Mouse (Mus musculus): ENCODE measurements around the gene Ddit4. TPM values are rescaled to one million over a fixed set of nuclear protein-coding genes. Genes with fewer than 3 reads are reported as not detected.

Gene Ddit4
- polyA plus RNA-seq, 1 experiment: 0.06 TPM

GRCm38 (mm10) chr10:59974191-59974664 is 22.6 kb upstream of the Ddit4 start:
- H3K36me3 ChIP-seq (ENCODE audit: control insufficient read depth): no peaks in the 10 kb centered on the region
- no peaks in the 10 kb centered on the region for H3K9me3 ChIP-seq (ENCODE audit: control insufficient read depth, low read length)
- H3K4me1 ChIP-seq (ENCODE audit: control insufficient read depth): peaks cover 18% of the 10 kb centered on the region
- H3K4me3 ChIP-seq (replicated peaks): no peak overlapping the region
- H3K27me3 ChIP-seq (ENCODE audit: control insufficient read depth): peaks cover 25% of the 10 kb centered on the region
- TF ChIP-seq GATA1 (IDR thresholded peaks at IDR 0.05; ENCODE audit: low read length): no peak
- no peak for TF ChIP-seq TAL1 (IDR thresholded peaks at IDR 0.05; ENCODE audit: low read length)

GRCm38 (mm10) chr10:59973400-59973799 is 21.8 kb upstream of the Ddit4 start:
- peaks cover 18% of the 10 kb centered on the region for H3K4me1 ChIP-seq (ENCODE audit: control insufficient read depth)
- H3K9me3 ChIP-seq (ENCODE audit: control insufficient read depth, low read length): no peaks in the 10 kb centered on the region
- H3K4me3 ChIP-seq (replicated peaks): no peak overlapping the region
- H3K36me3 ChIP-seq (ENCODE audit: control insufficient read depth): no peaks in the 10 kb centered on the region
- no peak for TF ChIP-seq GATA1 (IDR thresholded peaks at IDR 0.05; ENCODE audit: low read length)
- no peak for TF ChIP-seq TAL1 (IDR thresholded peaks at IDR 0.05; ENCODE audit: low read length)
- H3K27me3 ChIP-seq (ENCODE audit: control insufficient read depth): peaks cover 29% of the 10 kb centered on the region

- Histone ChIP-seq H3K27me3 (ENCODE audit: control insufficient read depth) (peaks cover 33% of the 10 kb centered on the region), H3K9me3 (ENCODE audit: control insufficient read depth, low read length) (no peaks in the 10 kb centered on the region), H3K4me1 (ENCODE audit: control insufficient read depth) (peaks cover 18% of the 10 kb centered on the region), H3K36me3 (ENCODE audit: control insufficient read depth) (no peaks in the 10 kb centered on the region), H3K4me3 (replicated peaks) (no peak overlapping the region)
- TF ChIP-seq GATA1 (IDR thresholded peaks at IDR 0.05; ENCODE audit: low read length) (no peak), TAL1 (IDR thresholded peaks at IDR 0.05; ENCODE audit: low read length) (no peak)
Observed at GRCm38 (mm10) chr10:59972999-59973398, 21.4 kb upstream of the Ddit4 start.

GRCm38 (mm10) chr10:59972534-59972933 is 20.9 kb upstream of the Ddit4 start:
- H3K36me3 ChIP-seq (ENCODE audit: control insufficient read depth): no peaks in the 10 kb centered on the region
- no peaks in the 10 kb centered on the region for H3K9me3 ChIP-seq (ENCODE audit: control insufficient read depth, low read length)
- peaks cover 18% of the 10 kb centered on the region for H3K4me1 ChIP-seq (ENCODE audit: control insufficient read depth)
- peaks cover 38% of the 10 kb centered on the region for H3K27me3 ChIP-seq (ENCODE audit: control insufficient read depth)
- TF ChIP-seq TAL1 (IDR thresholded peaks at IDR 0.05; ENCODE audit: low read length) (no peak), GATA1 (IDR thresholded peaks at IDR 0.05; ENCODE audit: low read length) (no peak)
- H3K4me3 ChIP-seq (replicated peaks): no peak overlapping the region

- Histone ChIP-seq H3K9me3 (ENCODE audit: control insufficient read depth, low read length) (peaks cover 2% of the 10 kb centered on the region; the same call in 1 of the 2 replicates), H3K4me1 (ENCODE audit: control insufficient read depth) (peaks cover 18% of the 10 kb centered on the region), H3K27me3 (ENCODE audit: control insufficient read depth) (peaks cover 43% of the 10 kb centered on the region), H3K4me3 (replicated peaks) (no peak overlapping the region), H3K36me3 (ENCODE audit: control insufficient read depth) (no peaks in the 10 kb centered on the region)
- TF ChIP-seq TAL1 (IDR thresholded peaks at IDR 0.05; ENCODE audit: low read length) (no peak), GATA1 (IDR thresholded peaks at IDR 0.05; ENCODE audit: low read length) (no peak)
Observed at GRCm38 (mm10) chr10:59971813-59972212, 20.2 kb upstream of the Ddit4 start.

GRCm38 (mm10) chr10:59970450-59971062 is 18.9 kb upstream of the Ddit4 start:
- H3K4me1 ChIP-seq (ENCODE audit: control insufficient read depth): peaks cover 18% of the 10 kb centered on the region
- TF ChIP-seq TAL1 (IDR thresholded peaks at IDR 0.05; ENCODE audit: low read length) (no peak), GATA1 (IDR thresholded peaks at IDR 0.05; ENCODE audit: low read length) (no peak)
- H3K36me3 ChIP-seq (ENCODE audit: control insufficient read depth): no peaks in the 10 kb centered on the region
- no peak overlapping the region for H3K4me3 ChIP-seq (replicated peaks)
- peaks cover 45% of the 10 kb centered on the region for H3K27me3 ChIP-seq (ENCODE audit: control insufficient read depth)
- H3K9me3 ChIP-seq (ENCODE audit: control insufficient read depth, low read length): peaks cover 2% of the 10 kb centered on the region; the same call in 1 of the 2 replicates

- Histone ChIP-seq H3K36me3 (ENCODE audit: control insufficient read depth) (no peaks in the 10 kb centered on the region), H3K4me3 (replicated peaks) (peak overlapping the region; percentile 40), H3K4me1 (ENCODE audit: control insufficient read depth) (peaks cover 19% of the 10 kb centered on the region), H3K27me3 (ENCODE audit: control insufficient read depth) (peaks cover 49% of the 10 kb centered on the region), H3K9me3 (ENCODE audit: control insufficient read depth, low read length) (peaks cover 2% of the 10 kb centered on the region; the same call in 1 of the 2 replicates)
- TF ChIP-seq GATA1 (IDR thresholded peaks at IDR 0.05; ENCODE audit: low read length) (no peak), TAL1 (IDR thresholded peaks at IDR 0.05; ENCODE audit: low read length) (no peak)
Observed at GRCm38 (mm10) chr10:59969821-59970449, 18.3 kb upstream of the Ddit4 start.

GRCm38 (mm10) chr10:59967309-59967942 is 15.8 kb upstream of the Ddit4 start:
- no peak for TF ChIP-seq TAL1 (IDR thresholded peaks at IDR 0.05; ENCODE audit: low read length)
- TF ChIP-seq GATA1 (IDR thresholded peaks at IDR 0.05; ENCODE audit: low read length): no peak
- Histone ChIP-seq H3K9me3 (ENCODE audit: control insufficient read depth, low read length) (peaks cover 2% of the 10 kb centered on the region; the same call in 1 of the 2 replicates), H3K27me3 (ENCODE audit: control insufficient read depth) (peaks cover 50% of the 10 kb centered on the region), H3K4me3 (replicated peaks) (no peak overlapping the region), H3K4me1 (ENCODE audit: control insufficient read depth) (peaks cover 19% of the 10 kb centered on the region), H3K36me3 (ENCODE audit: control insufficient read depth) (no peaks in the 10 kb centered on the region)

GRCm38 (mm10) chr10:59966743-59967142 is 15.1 kb upstream of the Ddit4 start:
- TF ChIP-seq TAL1 (IDR thresholded peaks at IDR 0.05; ENCODE audit: low read length) (no peak), GATA1 (IDR thresholded peaks at IDR 0.05; ENCODE audit: low read length) (no peak)
- peaks cover 19% of the 10 kb centered on the region for H3K4me1 ChIP-seq (ENCODE audit: control insufficient read depth)
- H3K36me3 ChIP-seq (ENCODE audit: control insufficient read depth): no peaks in the 10 kb centered on the region
- H3K9me3 ChIP-seq (ENCODE audit: control insufficient read depth, low read length): peaks cover 2% of the 10 kb centered on the region; the same call in 1 of the 2 replicates
- H3K4me3 ChIP-seq (replicated peaks): no peak overlapping the region
- peaks cover 47% of the 10 kb centered on the region for H3K27me3 ChIP-seq (ENCODE audit: control insufficient read depth)

Data from erythroblast, embryonic 14.5 days (primary cell).